Mouse (Mus musculus): ENCODE results near the gene Fam129a. TPM values are rescaled to one million over a fixed set of nuclear protein-coding genes. Genes with fewer than 3 reads are reported as not detected.

Gene Fam129a
- total and polyA plus RNA-seq, 2 experiments from 2014 or later = 1.2 to 1.4 TPM

- H3K4me1 ChIP-seq (ENCODE audit: insufficient read depth, low read length) = no peaks in the 10 kb centered on the region
- no peak overlapping the region for H3K4me3 ChIP-seq (ENCODE audit: low read depth, low read length)
- peak; percentile 67 for TF ChIP-seq CTCF (IDR thresholded peaks at IDR 0.05)
- H3K9me3 ChIP-seq (ENCODE audit: low read length) = no peaks in the 10 kb centered on the region
- 75% methylated on average over 11 of the region's 11 CpGs for WGBS
- H3K27me3 ChIP-seq (ENCODE audit: insufficient read depth, low read length) = no peaks in the 10 kb centered on the region
- no peak overlapping the region for H3K9ac ChIP-seq (replicated peaks; ENCODE audit: low read length, poor library complexity, severe bottlenecking)
- H3K4me2 ChIP-seq (ENCODE audit: low read depth, low read length, poor library complexity, severe bottlenecking) = no peak overlapping the region
- H3K27ac ChIP-seq (ENCODE audit: low read depth, low read length) = no peak overlapping the region
- no peak for ATAC-seq (ENCODE audit: low FRiP score)
- no peaks in the 10 kb centered on the region for H3K36me3 ChIP-seq (ENCODE audit: insufficient read depth, low read length)
- peak; percentile 47 for DNase-seq (ENCODE audit: low spot score)
Measured at GRCm38 (mm10) chr1:151716024-151716710, 145.2 kb downstream of the Fam129a start.

DNA sequence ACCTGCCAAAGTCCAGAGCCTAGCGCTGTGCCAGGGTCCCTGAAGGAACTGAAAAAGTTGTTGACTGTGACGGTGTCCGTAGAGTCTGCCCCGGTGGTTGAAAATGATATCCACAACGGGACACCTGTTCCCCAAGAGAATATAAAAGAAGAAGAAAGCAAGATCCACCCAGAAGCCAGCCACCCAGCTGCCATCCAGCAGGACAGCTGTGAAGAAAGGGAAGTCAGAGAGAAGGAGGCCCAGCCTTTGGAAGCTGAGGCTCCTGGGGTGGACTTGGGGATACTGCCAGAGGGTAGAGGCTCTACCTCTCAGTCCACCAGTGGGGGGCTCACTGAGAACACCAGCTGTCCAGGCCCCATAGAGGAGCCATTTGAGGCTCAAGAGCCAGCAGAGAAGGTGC lies 146.6 kb downstream of the Fam129a start:
- Histone ChIP-seq H3K4me2 (ENCODE audit: low read depth, low read length, poor library complexity, severe bottlenecking) (no peak overlapping the region), H3K4me3 (ENCODE audit: low read depth, low read length) (no peak overlapping the region), H3K9ac (replicated peaks; ENCODE audit: low read length, poor library complexity, severe bottlenecking) (no peak overlapping the region), H3K27ac (ENCODE audit: low read depth, low read length) (no peak overlapping the region), H3K9me3 (ENCODE audit: low read length) (no peaks in the 10 kb centered on the region), H3K36me3 (ENCODE audit: insufficient read depth, low read length) (no peaks in the 10 kb centered on the region), H3K4me1 (ENCODE audit: insufficient read depth, low read length) (no peaks in the 10 kb centered on the region), H3K27me3 (ENCODE audit: insufficient read depth, low read length) (no peaks in the 10 kb centered on the region)
- DNase-seq (ENCODE audit: low spot score) (no peak), ATAC-seq (ENCODE audit: low FRiP score) (no peak)
- WGBS = 95% methylated on average over 5 of the region's 5 CpGs
- no peak for TF ChIP-seq CTCF (IDR thresholded peaks at IDR 0.05)

GRCm38 (mm10) chr1:151718575-151718974 lies 147.6 kb downstream of the Fam129a start:
- no peak for TF ChIP-seq CTCF (IDR thresholded peaks at IDR 0.05)
- H3K4me3 ChIP-seq (ENCODE audit: low read depth, low read length) = no peak overlapping the region
- 90% methylated on average over 8 of the region's 8 CpGs for WGBS

DNA sequence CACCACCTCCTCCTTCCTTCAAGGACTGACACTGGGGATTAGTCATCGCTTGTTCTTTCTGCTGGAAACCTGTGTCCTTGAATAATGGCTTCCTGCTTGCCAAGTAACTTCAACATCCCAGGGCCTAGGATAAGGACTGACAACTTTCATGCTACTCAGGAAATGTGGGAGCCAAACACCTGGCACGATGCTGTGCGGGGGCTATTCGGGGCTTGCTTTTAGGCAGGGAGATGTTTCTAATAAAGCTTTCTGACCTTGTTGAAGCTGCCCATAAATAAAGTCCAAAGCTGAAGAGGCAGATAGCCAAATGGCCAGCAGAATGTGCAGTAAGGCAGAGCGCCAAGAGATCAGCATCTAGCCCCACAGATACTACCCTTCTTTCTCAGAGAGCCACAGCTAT lies 148.9 kb downstream of the Fam129a start:
- H3K27ac ChIP-seq (ENCODE audit: low read depth, low read length) = no peak overlapping the region
- no peak for ATAC-seq (ENCODE audit: low FRiP score)
- H3K9ac ChIP-seq (replicated peaks; ENCODE audit: low read length, poor library complexity, severe bottlenecking) = no peak overlapping the region
- H3K4me2 ChIP-seq (ENCODE audit: low read depth, low read length, poor library complexity, severe bottlenecking) = no peak overlapping the region
- DNase-seq (ENCODE audit: low spot score) = no peak
- no peaks in the 10 kb centered on the region for H3K9me3 ChIP-seq (ENCODE audit: low read length)
- no peaks in the 10 kb centered on the region for H3K36me3 ChIP-seq (ENCODE audit: insufficient read depth, low read length)
- no peak for TF ChIP-seq CTCF (IDR thresholded peaks at IDR 0.05)
- WGBS = 87% methylated on average over 5 of the region's 5 CpGs
- H3K4me3 ChIP-seq (ENCODE audit: low read depth, low read length) = no peak overlapping the region
- H3K4me1 ChIP-seq (ENCODE audit: insufficient read depth, low read length) = no peaks in the 10 kb centered on the region
- no peaks in the 10 kb centered on the region for H3K27me3 ChIP-seq (ENCODE audit: insufficient read depth, low read length)

More at GRCm38 (mm10) chr1:151718575-151718974, 147.6 kb downstream of the Fam129a start:
- ATAC-seq (ENCODE audit: low FRiP score) (no peak), DNase-seq (ENCODE audit: low spot score) (no peak)
- Histone ChIP-seq H3K4me1 (ENCODE audit: insufficient read depth, low read length) (no peaks in the 10 kb centered on the region), H3K4me2 (ENCODE audit: low read depth, low read length, poor library complexity, severe bottlenecking) (no peak overlapping the region), H3K36me3 (ENCODE audit: insufficient read depth, low read length) (no peaks in the 10 kb centered on the region), H3K27ac (ENCODE audit: low read depth, low read length) (no peak overlapping the region), H3K27me3 (ENCODE audit: insufficient read depth, low read length) (no peaks in the 10 kb centered on the region), H3K9me3 (ENCODE audit: low read length) (no peaks in the 10 kb centered on the region), H3K9ac (replicated peaks; ENCODE audit: low read length, poor library complexity, severe bottlenecking) (no peak overlapping the region)

DNA sequence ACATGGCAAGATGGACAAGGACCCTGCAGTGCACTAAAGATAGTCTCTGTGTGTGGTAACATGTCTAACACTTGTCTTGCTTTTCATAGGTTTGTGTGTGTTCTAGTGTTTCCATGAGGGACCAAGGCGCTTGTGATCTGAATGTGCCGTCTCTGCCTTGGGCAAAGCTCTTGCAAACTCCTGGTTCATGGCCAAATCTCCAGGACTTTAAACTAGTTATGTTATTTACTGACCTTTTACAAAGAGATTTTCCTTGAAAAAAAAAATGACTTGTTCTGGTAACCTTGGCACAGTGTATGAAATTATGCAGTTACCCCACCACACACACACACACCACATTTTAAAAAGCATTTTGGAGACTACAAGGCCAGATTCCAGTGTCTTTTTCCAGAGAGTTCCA lies 149.6 kb downstream of the Fam129a start:
- H3K27me3 ChIP-seq (ENCODE audit: insufficient read depth, low read length) = no peaks in the 10 kb centered on the region
- no peak overlapping the region for H3K27ac ChIP-seq (ENCODE audit: low read depth, low read length)
- DNase-seq (ENCODE audit: low spot score) (no peak), ATAC-seq (ENCODE audit: low FRiP score) (no peak)
- 86% methylated on average over 2 of the region's 2 CpGs for WGBS
- no peak for TF ChIP-seq CTCF (IDR thresholded peaks at IDR 0.05)
- no peaks in the 10 kb centered on the region for H3K4me1 ChIP-seq (ENCODE audit: insufficient read depth, low read length)
- no peak overlapping the region for H3K4me2 ChIP-seq (ENCODE audit: low read depth, low read length, poor library complexity, severe bottlenecking)
- H3K9me3 ChIP-seq (ENCODE audit: low read length) = no peaks in the 10 kb centered on the region
- no peaks in the 10 kb centered on the region for H3K36me3 ChIP-seq (ENCODE audit: insufficient read depth, low read length)
- no peak overlapping the region for H3K4me3 ChIP-seq (ENCODE audit: low read depth, low read length)
- no peak overlapping the region for H3K9ac ChIP-seq (replicated peaks; ENCODE audit: low read length, poor library complexity, severe bottlenecking)

DNA sequence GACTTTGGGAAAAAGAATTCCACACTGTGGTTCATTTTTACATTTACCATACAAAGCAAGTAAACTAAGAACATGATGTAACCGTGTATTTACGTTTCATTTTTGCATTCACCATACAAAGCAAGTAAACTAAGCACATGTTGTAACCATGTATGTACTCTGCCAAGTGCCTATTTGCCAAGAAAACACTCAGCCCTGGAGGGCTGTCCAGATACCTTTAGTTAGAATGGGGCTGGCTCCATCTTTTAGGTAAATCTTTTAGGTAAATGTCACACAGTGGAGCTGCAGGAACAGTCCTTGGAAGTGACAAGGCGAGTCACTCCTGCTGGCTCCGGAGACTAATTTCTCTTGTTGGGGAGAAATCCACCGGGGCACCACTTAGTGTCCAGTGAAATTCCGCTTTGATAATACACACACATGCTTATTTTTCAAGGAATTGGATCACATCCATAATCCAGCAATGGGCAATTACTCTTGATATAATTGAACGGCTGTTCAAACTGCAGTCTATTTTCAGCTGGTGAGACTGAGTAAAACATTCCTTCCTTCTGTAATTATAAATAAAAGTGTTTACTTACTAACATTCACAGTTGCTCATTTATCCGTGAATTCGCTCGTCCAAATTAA lies 150.5 kb downstream of the Fam129a start:
- no peak overlapping the region for H3K4me3 ChIP-seq (ENCODE audit: low read depth, low read length)
- no peak overlapping the region for H3K4me2 ChIP-seq (ENCODE audit: low read depth, low read length, poor library complexity, severe bottlenecking)
- TF ChIP-seq CTCF (IDR thresholded peaks at IDR 0.05) = no peak
- H3K9me3 ChIP-seq (ENCODE audit: low read length) = no peaks in the 10 kb centered on the region
- DNase-seq (ENCODE audit: low spot score) (no peak), ATAC-seq (ENCODE audit: low FRiP score) (no peak)
- no peaks in the 10 kb centered on the region for H3K36me3 ChIP-seq (ENCODE audit: insufficient read depth, low read length)
- H3K27ac ChIP-seq (ENCODE audit: low read depth, low read length) = no peak overlapping the region
- H3K4me1 ChIP-seq (ENCODE audit: insufficient read depth, low read length) = no peaks in the 10 kb centered on the region
- no peak overlapping the region for H3K9ac ChIP-seq (replicated peaks; ENCODE audit: low read length, poor library complexity, severe bottlenecking)
- 73% methylated on average over 10 of the region's 10 CpGs for WGBS
- no peaks in the 10 kb centered on the region for H3K27me3 ChIP-seq (ENCODE audit: insufficient read depth, low read length)

Data from midbrain, postnatal 0 days (tissue).